Mouse (Mus musculus): Measurements from ENCODE around the gene Fcgr1. TPM values are rescaled to one million over a fixed set of nuclear protein-coding genes. Genes with fewer than 3 reads are reported as not detected.

Gene Fcgr1
- total RNA-seq, 2 experiments from 2014 or later = 4.5 to 10.8 TPM

DNA sequence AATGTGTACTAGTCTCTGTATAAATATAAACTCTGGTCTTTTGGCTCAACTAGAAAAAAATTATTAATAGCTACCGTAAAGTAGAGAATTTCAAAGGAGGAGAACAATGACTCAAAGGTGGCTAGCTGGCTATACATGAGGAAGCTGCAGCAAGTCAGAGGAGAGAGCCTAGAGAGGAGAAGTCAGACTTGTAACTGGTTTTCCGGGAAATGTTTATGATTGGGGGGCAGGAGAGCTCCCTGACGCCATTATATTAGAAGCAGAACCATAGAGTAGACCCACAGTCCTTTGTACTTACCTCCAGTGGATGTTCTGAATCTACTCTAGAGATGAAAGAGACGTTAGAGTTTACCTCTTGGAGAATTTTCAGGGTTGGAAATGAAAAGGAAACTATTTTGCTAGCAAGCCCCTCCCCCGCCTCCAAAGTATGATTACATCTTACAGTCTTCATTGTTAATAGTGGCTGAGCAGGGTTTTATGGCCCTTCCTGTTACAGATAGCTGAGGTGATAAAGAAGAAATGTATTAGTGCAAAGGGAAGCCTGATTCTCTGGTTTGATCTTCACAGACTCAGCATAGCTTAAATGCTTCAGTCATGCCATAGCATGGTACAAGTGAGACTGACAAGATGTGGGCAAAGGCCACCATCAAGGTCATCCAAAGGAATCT, 37.7 kb downstream of the Fcgr1 start:
- no peak for ATAC-seq (replicated peaks; ENCODE audit: low FRiP score, poor library complexity, severe bottlenecking)

- peak; percentile 87 for ATAC-seq (replicated peaks; ENCODE audit: low FRiP score, poor library complexity, severe bottlenecking)
Measured at GRCm38 (mm10) chr3:96254683-96255355, 39.0 kb downstream of the Fcgr1 start.

DNA sequence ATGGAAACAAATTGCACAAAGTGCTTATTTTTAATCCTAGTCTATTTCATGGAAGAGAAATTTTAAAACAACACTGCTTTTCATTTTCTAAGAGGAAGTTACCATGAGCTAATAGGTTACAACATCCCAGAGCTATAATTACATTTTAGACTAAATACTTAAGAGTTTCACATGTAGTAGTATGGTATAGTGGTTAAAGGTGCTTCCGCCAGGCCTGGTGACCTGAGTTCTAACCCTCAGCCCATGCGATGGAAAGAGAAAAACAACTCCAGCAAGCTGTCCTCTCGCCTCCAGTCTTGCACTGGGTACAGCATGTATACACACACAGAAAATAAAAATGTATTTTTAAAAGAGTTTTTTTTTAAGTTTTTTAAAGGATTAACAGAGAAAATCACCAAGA, 42.0 kb downstream of the Fcgr1 start:
- ATAC-seq (replicated peaks; ENCODE audit: low FRiP score, poor library complexity, severe bottlenecking) = no peak

DNA sequence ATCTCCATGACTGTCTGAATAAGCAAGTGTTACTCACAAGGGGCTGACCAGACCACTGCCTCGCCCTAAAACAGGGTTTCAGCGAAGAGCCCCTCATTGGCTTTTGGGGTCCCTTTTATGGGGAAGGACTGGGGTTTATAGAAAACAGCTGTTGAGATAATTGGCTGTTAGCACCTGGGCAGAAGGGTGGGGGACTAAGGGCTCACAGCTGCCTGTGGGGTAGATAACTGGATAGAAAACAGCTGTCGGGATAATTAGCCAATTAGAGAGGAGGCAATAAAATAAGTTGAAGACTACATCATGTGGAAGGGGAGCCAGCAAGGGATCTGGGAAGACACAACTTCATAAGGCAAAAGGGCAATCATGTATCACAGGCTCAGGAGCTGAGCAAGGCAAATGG, 42.9 kb downstream of the Fcgr1 start:
- no peak for ATAC-seq (replicated peaks; ENCODE audit: low FRiP score, poor library complexity, severe bottlenecking)

- ATAC-seq (replicated peaks; ENCODE audit: low FRiP score, poor library complexity, severe bottlenecking) = no peak
Measured at GRCm38 (mm10) chr3:96249034-96249345, 44.8 kb downstream of the Fcgr1 start.

DNA sequence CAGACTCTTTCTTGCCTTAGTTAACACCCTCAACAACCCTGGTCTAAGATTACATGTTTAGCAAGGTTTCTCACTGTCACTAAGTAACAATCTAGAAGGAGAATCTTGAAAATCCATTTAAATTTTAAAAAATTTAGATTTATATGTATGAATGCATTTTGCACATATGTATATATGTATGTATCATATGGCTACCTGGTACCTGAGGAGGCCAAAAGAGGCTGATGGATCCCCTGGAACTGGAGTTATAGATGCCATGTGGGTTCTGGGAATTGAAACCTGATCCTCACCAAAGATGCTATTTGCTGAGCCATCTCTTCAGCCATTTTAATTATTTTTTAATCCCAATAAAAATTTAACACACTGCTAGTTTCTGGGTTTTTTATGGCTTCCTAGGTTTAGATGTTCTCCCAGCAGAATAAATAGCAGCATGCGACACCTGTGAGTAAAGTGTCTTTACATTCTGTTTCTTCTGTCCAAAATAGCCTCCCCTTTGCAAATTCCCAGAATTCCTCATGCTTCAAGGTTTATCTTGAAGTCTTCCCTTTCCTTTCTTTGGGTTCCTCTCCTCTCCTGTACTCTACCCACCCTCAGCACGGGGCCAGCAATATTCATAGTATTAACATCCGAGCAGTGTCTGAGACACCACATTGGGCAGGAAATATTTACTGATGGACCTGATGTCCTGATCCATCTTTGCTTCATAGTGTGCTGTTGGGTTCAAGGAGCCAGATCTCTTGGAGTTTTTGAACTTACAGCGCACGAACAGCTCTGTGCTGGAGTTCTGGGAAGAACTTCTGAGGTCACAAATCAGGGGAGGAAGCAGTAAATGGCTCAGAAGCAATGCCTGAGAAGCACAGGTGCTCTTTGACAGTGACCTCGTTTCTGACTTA, 45.4 kb downstream of the Fcgr1 start:
- no peak for ATAC-seq (replicated peaks; ENCODE audit: low FRiP score, poor library complexity, severe bottlenecking)

GRCm38 (mm10) chr3:96247356-96248140, 46.2 kb downstream of the Fcgr1 start:
- ATAC-seq (replicated peaks; ENCODE audit: low FRiP score, poor library complexity, severe bottlenecking) = no peak

- peak; percentile 70 for ATAC-seq (replicated peaks; ENCODE audit: low FRiP score, poor library complexity, severe bottlenecking)
Measured at GRCm38 (mm10) chr3:96246427-96246856, 47.3 kb downstream of the Fcgr1 start, which contains the start of gene Hist2h3c1. Gene Hist2h3c1, plus strand, starts transcription at chr3:96246685.

DNA sequence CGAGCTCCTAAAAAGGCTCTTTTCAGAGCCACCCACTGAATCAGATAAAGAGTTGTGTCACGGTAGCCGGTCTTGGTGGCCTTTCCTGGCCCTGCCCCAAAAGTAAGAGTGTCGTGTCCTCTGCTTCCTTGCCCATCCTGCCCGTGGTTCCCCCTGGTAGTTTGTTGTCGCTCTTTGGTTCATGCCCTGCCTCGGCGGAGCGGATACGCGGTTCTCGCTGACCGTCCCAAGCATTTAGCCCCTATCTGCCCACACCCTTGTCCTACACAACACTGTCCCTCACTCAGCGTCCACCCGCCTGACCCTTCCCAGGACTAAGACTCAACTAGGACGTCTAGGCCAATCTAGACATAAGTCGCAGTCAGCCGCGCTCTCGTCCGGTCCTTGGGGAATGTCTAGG, 47.8 kb downstream of the Fcgr1 start:
- peak; percentile 59 for ATAC-seq (replicated peaks; ENCODE audit: low FRiP score, poor library complexity, severe bottlenecking)

DNA sequence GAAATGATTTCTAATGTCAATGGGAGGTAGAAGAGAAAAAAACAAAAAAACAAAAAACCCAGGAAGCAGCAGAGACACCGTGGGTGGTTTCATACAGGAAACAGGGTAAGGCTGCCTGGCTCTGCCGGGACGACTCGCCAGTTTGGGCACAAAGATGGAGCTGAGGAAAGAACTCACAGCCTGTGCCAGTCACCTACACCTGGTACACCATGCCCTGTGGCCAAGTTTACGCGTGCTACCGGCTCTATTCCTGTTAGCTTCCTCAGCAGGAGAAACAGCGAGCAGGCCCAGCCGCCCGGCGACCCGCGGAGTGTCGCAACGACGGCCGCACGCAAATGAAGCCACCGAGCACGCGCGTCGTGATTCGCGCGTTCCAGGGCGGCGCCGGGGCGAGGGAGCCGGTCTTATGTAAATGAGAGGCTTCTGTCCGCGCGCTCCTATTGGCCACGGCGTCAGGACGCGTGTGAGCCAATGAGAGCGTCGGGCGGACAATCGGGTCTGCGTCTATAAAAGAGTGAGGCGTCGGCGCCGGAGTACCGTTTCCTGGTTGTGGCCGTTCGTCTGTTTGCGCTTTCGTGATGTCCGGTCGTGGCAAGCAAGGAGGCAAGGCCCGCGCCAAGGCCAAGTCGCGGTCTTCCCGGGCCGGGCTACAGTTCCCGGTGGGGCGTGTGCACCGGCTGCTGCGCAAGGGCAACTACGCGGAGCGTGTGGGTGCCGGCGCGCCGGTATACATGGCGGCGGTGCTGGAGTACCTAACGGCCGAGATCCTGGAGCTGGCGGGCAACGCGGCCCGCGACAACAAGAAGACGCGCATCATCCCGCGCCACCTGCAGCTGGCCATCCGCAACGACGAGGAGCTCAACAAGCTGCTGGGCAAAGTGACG, 48.5 kb downstream of the Fcgr1 start, which contains the start of gene Hist2h2aa1:
Gene Hist2h2aa1, plus strand, starts transcription at position 495 of the 884 bp plus-strand sequence.
- ATAC-seq (replicated peaks; ENCODE audit: low FRiP score, poor library complexity, severe bottlenecking) = peak; percentile 65

DNA sequence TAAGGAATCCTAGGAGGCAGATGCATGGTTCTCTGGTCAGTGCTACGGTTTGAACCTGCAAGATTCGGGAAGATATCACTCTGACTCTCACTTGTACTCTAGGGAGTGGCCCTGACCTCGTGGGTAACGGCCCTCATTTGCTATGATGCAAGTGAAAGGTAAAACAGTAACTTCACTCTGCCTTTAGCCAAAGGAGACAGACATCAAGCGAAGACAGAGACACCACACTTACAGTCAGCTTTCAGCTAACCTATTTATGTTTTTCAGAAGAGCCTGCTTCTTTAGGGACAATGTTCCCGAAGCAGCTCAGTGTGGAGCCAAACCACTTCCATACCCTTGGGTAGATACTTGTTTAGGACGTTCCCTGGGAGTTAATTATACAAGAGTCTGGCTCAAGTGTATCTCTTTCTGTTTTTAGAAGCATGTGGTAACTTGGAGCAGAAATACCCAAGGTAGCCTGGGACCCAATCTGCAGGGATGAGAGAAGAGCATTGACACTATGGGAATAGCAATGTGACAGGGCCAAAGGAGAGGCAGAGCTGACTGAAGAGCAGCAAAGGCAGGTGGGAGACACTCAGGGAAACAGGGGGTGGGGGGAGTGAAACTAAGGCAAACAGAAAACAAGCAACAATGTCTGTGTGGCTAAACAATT, 49.7 kb downstream of the Fcgr1 start:
- ATAC-seq (replicated peaks; ENCODE audit: low FRiP score, poor library complexity, severe bottlenecking) = no peak

DNA sequence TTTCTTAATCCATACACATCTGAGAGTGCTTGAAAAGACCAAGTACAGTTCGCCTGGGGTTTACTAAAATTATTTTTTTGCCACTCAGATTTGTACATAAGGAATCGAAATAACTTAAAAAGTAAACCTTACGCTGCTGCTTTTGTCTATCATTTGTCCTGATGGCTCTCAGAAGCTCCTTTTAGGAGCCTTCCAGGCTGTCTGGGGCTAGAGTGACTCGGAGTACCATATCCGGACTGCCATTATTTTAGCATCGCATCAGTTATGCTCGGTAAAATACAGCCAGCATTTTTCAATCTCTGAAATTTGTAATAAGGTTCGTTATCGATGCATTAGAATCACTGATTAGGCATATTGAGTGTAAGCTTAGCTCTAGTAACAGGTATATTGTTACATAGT, 53.0 kb downstream of the Fcgr1 start:
- no peak for ATAC-seq (replicated peaks; ENCODE audit: low FRiP score, poor library complexity, severe bottlenecking)

DNA sequence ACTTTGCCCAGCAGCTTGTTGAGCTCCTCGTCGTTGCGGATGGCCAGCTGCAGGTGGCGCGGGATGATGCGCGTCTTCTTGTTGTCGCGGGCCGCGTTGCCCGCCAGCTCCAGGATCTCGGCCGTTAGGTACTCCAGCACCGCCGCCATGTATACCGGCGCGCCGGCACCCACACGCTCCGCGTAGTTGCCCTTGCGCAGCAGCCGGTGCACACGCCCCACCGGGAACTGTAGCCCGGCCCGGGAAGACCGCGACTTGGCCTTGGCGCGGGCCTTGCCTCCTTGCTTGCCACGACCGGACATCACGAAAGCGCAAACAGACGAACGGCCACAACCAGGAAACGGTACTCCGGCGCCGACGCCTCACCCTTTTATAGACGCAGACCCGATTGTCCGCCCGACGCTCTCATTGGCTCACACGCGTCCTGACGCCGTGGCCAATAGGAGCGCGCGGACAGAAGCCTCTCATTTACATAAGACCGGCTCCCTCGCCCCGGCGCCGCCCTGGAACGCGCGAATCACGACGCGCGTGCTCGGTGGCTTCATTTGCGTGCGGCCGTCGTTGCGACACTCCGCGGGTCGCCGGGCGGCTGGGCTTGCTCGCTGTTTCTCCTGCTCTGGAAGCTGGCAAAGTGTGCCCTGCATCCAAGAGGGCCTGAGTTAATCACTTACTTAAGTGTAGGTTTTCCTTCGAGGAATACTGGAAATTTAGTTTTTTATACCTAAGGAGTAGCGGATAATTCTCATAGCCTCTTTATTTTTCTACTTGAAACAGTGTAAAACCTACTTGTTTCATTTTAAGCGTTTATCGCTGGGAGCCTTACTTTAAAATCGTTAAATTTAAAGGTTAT, 53.6 kb downstream of the Fcgr1 start, which contains the start of gene Hist2h2aa2:
Gene Hist2h2aa2, minus strand, starts transcription at position 328 of the 850 bp plus-strand sequence.
- peak; percentile 61 for ATAC-seq (replicated peaks; ENCODE audit: low FRiP score, poor library complexity, severe bottlenecking)

DNA sequence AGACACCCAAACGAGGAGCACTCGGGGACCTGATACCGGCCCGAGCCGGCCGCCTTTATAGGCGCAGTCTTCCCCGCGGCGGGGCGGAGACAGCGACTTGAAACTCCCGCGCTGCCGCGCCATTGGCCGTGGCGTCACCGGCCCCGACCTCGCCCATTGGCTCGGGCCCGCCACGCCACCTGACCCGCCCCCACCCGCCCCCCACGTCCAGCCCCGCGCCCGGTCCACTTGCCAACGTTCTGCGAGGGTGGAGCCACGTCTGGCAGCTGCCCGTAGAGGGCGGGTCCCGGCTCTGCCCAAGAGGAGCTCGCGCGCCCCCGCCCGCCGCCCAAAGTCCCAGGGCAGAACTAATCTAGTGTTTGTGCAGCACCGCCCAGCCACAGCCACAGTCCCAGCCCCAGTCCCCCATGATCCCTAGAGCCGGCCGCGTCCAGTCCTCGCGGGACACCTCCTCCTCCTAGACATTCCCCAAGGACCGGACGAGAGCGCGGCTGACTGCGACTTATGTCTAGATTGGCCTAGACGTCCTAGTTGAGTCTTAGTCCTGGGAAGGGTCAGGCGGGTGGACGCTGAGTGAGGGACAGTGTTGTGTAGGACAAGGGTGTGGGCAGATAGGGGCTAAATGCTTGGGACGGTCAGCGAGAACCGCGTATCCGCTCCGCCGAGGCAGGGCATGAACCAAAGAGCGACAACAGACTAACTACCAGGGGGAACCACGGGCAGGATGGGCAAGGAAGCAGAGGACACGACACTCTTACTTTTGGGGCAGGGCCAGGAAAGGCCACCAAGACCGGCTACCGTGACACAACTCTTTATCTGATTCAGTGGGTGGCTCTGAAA, 54.6 kb downstream of the Fcgr1 start, which contains the start of gene Hist2h3c2:
Gene Hist2h3c2, minus strand, starts transcription at position 174 of the 840 bp plus-strand sequence.
- ATAC-seq (replicated peaks; ENCODE audit: low FRiP score, poor library complexity, severe bottlenecking) = peak; percentile 68

- peak; percentile 16 for ATAC-seq (replicated peaks; ENCODE audit: low FRiP score, poor library complexity, severe bottlenecking)
Measured at GRCm38 (mm10) chr3:96237904-96238511, 55.8 kb downstream of the Fcgr1 start.

- no peak for ATAC-seq (replicated peaks; ENCODE audit: low FRiP score, poor library complexity, severe bottlenecking)
Measured at GRCm38 (mm10) chr3:96237335-96237903, 56.4 kb downstream of the Fcgr1 start.

Measured in erythroblast, adult 5-6 weeks (primary cell).